Mouse (Mus musculus): Measurements from ENCODE around the gene Srrm2. TPM values are rescaled to one million over a fixed set of nuclear protein-coding genes. Genes with fewer than 3 reads are reported as not detected.
A peak's percentile ranks its signal among the peaks of the same experiment; 100 is the strongest.

Gene Srrm2
- polyA plus RNA-seq, 1 experiment from 2014 or later = 399 TPM

GRCm38 (mm10) chr17:23788973-23789372 is 1.4 kb upstream of the Srrm2 start:
- Histone ChIP-seq H3K9me3 (replicated peaks) (no peaks in the 10 kb centered on the region), H3K27ac (ENCODE audit: poor library complexity, severe bottlenecking) (no peak overlapping the region), H3K9ac (no peak overlapping the region), H3K4me2 (no peak overlapping the region), H3K27me3 (replicated peaks) (no peaks in the 10 kb centered on the region), H3K4me1 (replicated peaks) (peaks cover 13% of the 10 kb centered on the region), H3K4me3 (no peak overlapping the region), H3K36me3 (no peaks in the 10 kb centered on the region)
- ATAC-seq (ENCODE audit: insufficient number of reproducible peaks, low FRiP score) = no peak
- 77% methylated on average over 4 of the region's 4 CpGs for WGBS

- Histone ChIP-seq H3K4me2 (peak overlapping the region; percentile 76), H3K4me3 (peak overlapping the region; percentile 50)
- 11% methylated on average over 8 of the region's 8 CpGs for WGBS
Observed at GRCm38 (mm10) chr17:23789749-23790268, 523 bp upstream of the Srrm2 start.

DNA sequence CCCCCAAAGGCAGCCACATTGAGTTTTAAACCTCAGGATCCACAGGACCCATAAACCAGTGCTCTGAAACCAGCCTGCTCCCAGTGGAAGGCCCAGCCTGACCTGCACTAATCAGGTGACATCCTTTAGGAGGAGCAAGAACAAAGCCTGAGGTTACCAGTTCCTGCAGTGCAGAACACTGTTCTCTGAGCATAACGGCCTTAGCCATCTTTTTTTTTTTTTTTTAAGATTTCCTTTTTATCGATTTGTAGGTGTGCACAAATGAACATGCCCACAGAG is 686 bp downstream of the Srrm2 start:
- H3K27ac ChIP-seq (ENCODE audit: poor library complexity, severe bottlenecking) = no peak overlapping the region
- H3K9ac ChIP-seq = peak overlapping the region; percentile 83
- no peaks in the 10 kb centered on the region for H3K36me3 ChIP-seq
- peak; percentile 13; the same call in 1 of the 2 replicates for ATAC-seq (ENCODE audit: insufficient number of reproducible peaks, low FRiP score)
- H3K9me3 ChIP-seq (replicated peaks) = no peaks in the 10 kb centered on the region
- H3K27me3 ChIP-seq (replicated peaks) = no peaks in the 10 kb centered on the region
- WGBS = 60% methylated on average over 2 of the region's 2 CpGs
- H3K4me3 ChIP-seq = peak overlapping the region; percentile 50
- H3K4me1 ChIP-seq (replicated peaks) = peaks cover 13% of the 10 kb centered on the region
- peak overlapping the region; percentile 76 for H3K4me2 ChIP-seq

More at GRCm38 (mm10) chr17:23789749-23790268, 523 bp upstream of the Srrm2 start:
- no peaks in the 10 kb centered on the region for H3K9me3 ChIP-seq (replicated peaks)
- H3K9ac ChIP-seq = peak overlapping the region; percentile 83
- no peaks in the 10 kb centered on the region for H3K36me3 ChIP-seq
- H3K27me3 ChIP-seq (replicated peaks) = no peaks in the 10 kb centered on the region
- peak overlapping the region; percentile 81 for H3K27ac ChIP-seq (ENCODE audit: poor library complexity, severe bottlenecking)
- H3K4me1 ChIP-seq (replicated peaks) = peaks cover 13% of the 10 kb centered on the region
- no peak for ATAC-seq (ENCODE audit: insufficient number of reproducible peaks, low FRiP score)

GRCm38 (mm10) chr17:23795323-23795722 is 5.0 kb downstream of the Srrm2 start:
- WGBS = 91% methylated on average over 8 of the region's 8 CpGs
- no peaks in the 10 kb centered on the region for H3K36me3 ChIP-seq
- H3K4me3 ChIP-seq = no peak overlapping the region
- no peak overlapping the region for H3K4me2 ChIP-seq
- H3K27me3 ChIP-seq (replicated peaks) = no peaks in the 10 kb centered on the region
- no peak overlapping the region for H3K9ac ChIP-seq
- no peak overlapping the region for H3K27ac ChIP-seq (ENCODE audit: poor library complexity, severe bottlenecking)
- H3K4me1 ChIP-seq (replicated peaks) = no peaks in the 10 kb centered on the region
- no peaks in the 10 kb centered on the region for H3K9me3 ChIP-seq (replicated peaks)
- ATAC-seq (ENCODE audit: insufficient number of reproducible peaks, low FRiP score) = no peak

GRCm38 (mm10) chr17:23797316-23797715 is 7.0 kb downstream of the Srrm2 start:
- no peak overlapping the region for H3K4me2 ChIP-seq
- no peak for ATAC-seq (ENCODE audit: insufficient number of reproducible peaks, low FRiP score)
- no peak overlapping the region for H3K27ac ChIP-seq (ENCODE audit: poor library complexity, severe bottlenecking)
- no peaks in the 10 kb centered on the region for H3K36me3 ChIP-seq
- H3K9ac ChIP-seq = no peak overlapping the region
- no peak overlapping the region for H3K4me3 ChIP-seq
- H3K9me3 ChIP-seq (replicated peaks) = no peaks in the 10 kb centered on the region
- no peaks in the 10 kb centered on the region for H3K4me1 ChIP-seq (replicated peaks)
- H3K27me3 ChIP-seq (replicated peaks) = no peaks in the 10 kb centered on the region
- 65% methylated on average over 7 of the region's 7 CpGs for WGBS

DNA sequence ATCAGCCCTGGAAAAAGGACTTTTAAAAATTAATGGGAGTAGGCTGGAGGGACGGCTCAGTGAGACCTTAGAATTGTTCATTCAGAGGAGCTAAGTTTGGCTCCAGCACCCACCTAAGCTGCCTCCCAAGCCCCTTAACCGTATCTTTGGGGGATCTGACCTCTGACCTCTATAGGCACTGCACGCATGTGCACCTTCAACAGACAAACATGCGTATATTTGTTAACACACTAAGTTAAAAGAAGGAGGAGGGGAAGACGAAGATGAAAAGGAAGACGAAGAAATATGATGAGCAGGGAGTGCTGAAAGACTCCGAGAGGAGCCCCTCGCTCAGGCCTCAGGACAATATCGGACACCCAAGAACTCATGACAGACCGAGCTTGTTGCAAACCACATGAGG is 11.3 kb downstream of the Srrm2 start:
- Histone ChIP-seq H3K4me1 (replicated peaks) (peaks cover 9% of the 10 kb centered on the region), H3K27ac (ENCODE audit: poor library complexity, severe bottlenecking) (no peak overlapping the region), H3K27me3 (replicated peaks) (no peaks in the 10 kb centered on the region), H3K4me3 (no peak overlapping the region), H3K4me2 (no peak overlapping the region), H3K9ac (no peak overlapping the region), H3K36me3 (no peaks in the 10 kb centered on the region), H3K9me3 (replicated peaks) (no peaks in the 10 kb centered on the region)
- WGBS = 92% methylated on average over 10 of the region's 10 CpGs
- ATAC-seq (ENCODE audit: insufficient number of reproducible peaks, low FRiP score) = no peak

DNA sequence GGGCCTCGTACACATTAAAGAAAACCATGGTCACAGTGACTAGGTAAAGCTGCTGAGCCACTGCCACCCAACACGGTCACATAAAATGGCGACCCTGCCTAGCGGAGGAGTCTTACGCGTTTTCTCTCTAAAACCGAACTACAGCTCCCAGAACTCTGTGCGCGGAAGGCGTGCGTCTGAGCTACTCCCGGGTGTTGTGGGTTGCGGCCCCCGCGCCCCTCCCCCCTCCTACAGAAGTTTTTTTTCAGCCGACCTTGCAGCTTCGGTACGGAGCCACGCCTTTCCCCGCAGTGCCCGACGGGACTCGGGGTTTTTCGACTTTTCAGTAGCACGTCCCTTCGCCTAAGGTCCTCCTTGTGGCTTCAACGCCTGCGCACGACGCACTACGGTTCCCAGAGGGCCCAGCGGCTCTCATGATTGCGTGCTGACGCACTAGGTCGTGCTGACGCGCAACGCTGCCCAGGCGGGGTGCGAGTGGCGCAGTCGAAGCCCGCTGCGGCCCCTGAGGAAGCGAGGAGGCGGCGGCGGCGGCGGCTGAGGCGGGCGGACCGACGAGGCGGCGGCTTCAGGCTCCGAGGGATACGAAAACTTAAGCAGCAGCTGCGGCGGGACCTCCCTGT is 12.5 kb downstream of the Srrm2 start:
- H3K9me3 ChIP-seq (replicated peaks) = no peaks in the 10 kb centered on the region
- WGBS = under 1% methylated on average over 55 of the region's 60 CpGs
- peak overlapping the region; percentile 92 for H3K4me2 ChIP-seq
- no peaks in the 10 kb centered on the region for H3K27me3 ChIP-seq (replicated peaks)
- H3K4me1 ChIP-seq (replicated peaks) = peaks cover 21% of the 10 kb centered on the region
- H3K27ac ChIP-seq (ENCODE audit: poor library complexity, severe bottlenecking) = peak overlapping the region; percentile 97
- ATAC-seq (ENCODE audit: insufficient number of reproducible peaks, low FRiP score) = peak; percentile 98
- peaks cover 12% of the 10 kb centered on the region for H3K36me3 ChIP-seq
- H3K4me3 ChIP-seq = peak overlapping the region; percentile 99
- peak overlapping the region; percentile 100 for H3K9ac ChIP-seq

DNA sequence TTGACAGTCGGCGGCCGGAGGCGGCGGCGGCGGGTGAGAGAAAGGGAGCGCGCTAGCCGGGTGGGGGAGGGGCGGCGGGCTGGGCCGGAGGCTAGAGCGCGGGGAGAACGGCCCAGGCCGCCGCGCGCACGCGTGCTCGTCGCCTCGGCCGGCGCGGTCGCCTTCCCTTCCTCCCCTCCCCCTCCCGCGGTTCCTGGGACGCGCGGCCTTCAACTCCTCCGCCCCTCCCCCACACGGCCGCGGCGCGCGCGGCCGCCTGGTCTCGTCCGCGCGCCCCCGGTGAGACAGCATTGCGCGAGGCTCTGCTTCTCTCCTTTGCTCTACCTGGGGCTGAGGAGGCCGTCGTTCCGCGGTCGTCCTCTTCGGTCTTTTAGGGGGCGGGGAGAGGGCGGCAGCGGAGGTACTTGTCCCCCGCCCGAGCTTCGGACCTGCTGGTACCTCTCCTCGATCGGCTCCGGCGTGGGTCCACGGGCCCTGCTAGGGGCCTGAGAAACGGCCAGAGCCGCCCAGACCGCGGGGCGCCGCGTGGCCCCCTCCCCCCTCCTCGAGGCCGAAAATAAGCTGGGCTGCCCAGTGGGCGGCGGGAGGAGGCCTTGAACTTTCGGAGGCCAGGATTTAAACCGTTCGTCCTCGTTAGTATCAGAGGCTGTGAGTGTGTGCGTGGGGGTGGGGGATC is 13.2 kb downstream of the Srrm2 start:
- Histone ChIP-seq H3K36me3 (peaks cover 18% of the 10 kb centered on the region), H3K4me1 (replicated peaks) (peaks cover 23% of the 10 kb centered on the region), H3K4me3 (peak overlapping the region; percentile 99), H3K27ac (ENCODE audit: poor library complexity, severe bottlenecking) (peak overlapping the region; percentile 97), H3K9ac (peak overlapping the region; percentile 100), H3K9me3 (replicated peaks) (no peaks in the 10 kb centered on the region), H3K4me2 (peak overlapping the region; percentile 92), H3K27me3 (replicated peaks) (no peaks in the 10 kb centered on the region)
- ATAC-seq (ENCODE audit: insufficient number of reproducible peaks, low FRiP score) = peak; percentile 81
- WGBS = under 1% methylated on average over 55 of the region's 83 CpGs

- Histone ChIP-seq H3K4me2 (peak overlapping the region; percentile 92), H3K36me3 (peaks cover 29% of the 10 kb centered on the region), H3K4me3 (peak overlapping the region; percentile 99), H3K27me3 (replicated peaks) (no peaks in the 10 kb centered on the region), H3K27ac (ENCODE audit: poor library complexity, severe bottlenecking) (peak overlapping the region; percentile 97), H3K4me1 (replicated peaks) (peaks cover 23% of the 10 kb centered on the region), H3K9me3 (replicated peaks) (no peaks in the 10 kb centered on the region), H3K9ac (peak overlapping the region; percentile 100)
- no peak for ATAC-seq (ENCODE audit: insufficient number of reproducible peaks, low FRiP score)
- 2% methylated on average over 8 of the region's 8 CpGs for WGBS
Observed at GRCm38 (mm10) chr17:23804426-23805085, 14.2 kb downstream of the Srrm2 start.

- Histone ChIP-seq H3K4me2 (peak overlapping the region; percentile 37), H3K27ac (ENCODE audit: poor library complexity, severe bottlenecking) (no peak overlapping the region), H3K27me3 (replicated peaks) (no peaks in the 10 kb centered on the region), H3K9ac (no peak overlapping the region), H3K9me3 (replicated peaks) (no peaks in the 10 kb centered on the region), H3K4me1 (replicated peaks) (peaks cover 23% of the 10 kb centered on the region), H3K4me3 (peak overlapping the region; percentile 1; the same call in 1 of the 2 replicates), H3K36me3 (peaks cover 50% of the 10 kb centered on the region)
- ATAC-seq (ENCODE audit: insufficient number of reproducible peaks, low FRiP score) = no peak
- 76% methylated on average over 25 of the region's 25 CpGs for WGBS
Observed at GRCm38 (mm10) chr17:23806867-23807266, 16.5 kb downstream of the Srrm2 start.

- H3K27ac ChIP-seq (ENCODE audit: poor library complexity, severe bottlenecking) = no peak overlapping the region
- H3K9ac ChIP-seq = no peak overlapping the region
- no peaks in the 10 kb centered on the region for H3K27me3 ChIP-seq (replicated peaks)
- ATAC-seq (ENCODE audit: insufficient number of reproducible peaks, low FRiP score) = no peak
- H3K36me3 ChIP-seq = peaks cover 59% of the 10 kb centered on the region
- no peak overlapping the region for H3K4me3 ChIP-seq
- no peak overlapping the region for H3K4me2 ChIP-seq
- 89% methylated on average over 3 of the region's 3 CpGs for WGBS
- H3K9me3 ChIP-seq (replicated peaks) = no peaks in the 10 kb centered on the region
- H3K4me1 ChIP-seq (replicated peaks) = peaks cover 23% of the 10 kb centered on the region
Observed at GRCm38 (mm10) chr17:23807918-23808317, 17.6 kb downstream of the Srrm2 start.

All from heart, embryonic 12.5 days (tissue).